Mouse (Mus musculus) stomach, postnatal 0 days (tissue): ENCODE data around the gene Timm10.

Experiments used
- CTCF ChIP-seq: IDR thresholded peaks from 2 replicates; pipeline ENCODE4 v1.5.1; 2016; ENCODE audit warnings: antibody characterized with exemption, low read depth, mild to moderate bottlenecking, moderate library complexity
- EP300 ChIP-seq: optimal IDR thresholded peaks from 2 replicates; pipeline ENCODE3; 2016; ENCODE audit warnings: antibody characterized with exemption

- TF ChIP-seq EP300 = no peak
- no peak for TF ChIP-seq CTCF
Measured at GRCm38 (mm10) chr2:84788316-84788715, 38.5 kb upstream of the Timm10 start.
